Mouse (Mus musculus): ENCODE data around the gene Olfr538. TPM values are rescaled to one million over a fixed set of nuclear protein-coding genes. Genes with fewer than 3 reads are reported as not detected.
"Not testable (repeated sequence)": the region's sequence is repeated elsewhere in the genome, so short reads cannot be mapped to it uniquely, and the experiment has no call there.

Gene Olfr538
- polyA plus RNA-seq (2012; ENCODE audit: insufficient read depth, low replicate concordance), result not detected in 2 replicates

DNA sequence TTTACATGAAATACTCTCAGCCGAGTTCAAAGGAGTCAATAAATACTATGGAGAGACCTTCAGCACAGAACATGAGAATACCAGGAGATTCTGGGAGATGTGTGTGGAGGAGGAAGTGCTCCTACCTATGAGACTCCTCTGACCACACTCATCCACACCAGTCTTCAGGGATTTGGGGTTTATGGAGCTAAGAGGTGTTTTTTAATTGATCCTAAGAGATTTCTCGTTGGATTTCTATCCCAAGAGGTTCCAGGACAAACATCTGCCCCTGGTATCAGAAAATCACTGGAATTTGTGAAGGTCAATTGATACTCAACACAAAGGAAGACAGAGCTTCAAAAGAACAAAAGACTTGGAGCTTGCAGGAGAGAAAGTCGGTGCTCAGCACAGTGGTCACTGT, at the start of gene Olfr538:
Gene Olfr538, plus strand, starts transcription at position 301 of the 400 bp plus-strand sequence.
- no peaks in the 10 kb centered on the region for H3K27me3 ChIP-seq (replicated peaks)
- no peaks in the 10 kb centered on the region for H3K4me1 ChIP-seq
- H3K36me3 ChIP-seq (replicated peaks; ENCODE audit: low read length), result no peaks in the 10 kb centered on the region
- TF ChIP-seq FLI1 (IDR thresholded peaks at IDR 0.05; ENCODE audit: low read length), result no peak
- no peak for TF ChIP-seq GATA1 (IDR thresholded peaks at IDR 0.05; ENCODE audit: borderline replicate concordance, low read length)
- no peak within 1 kb of the TSS for H3K4me3 ChIP-seq (replicated peaks)
- no peaks in the 10 kb centered on the region for H3K9me3 ChIP-seq

DNA sequence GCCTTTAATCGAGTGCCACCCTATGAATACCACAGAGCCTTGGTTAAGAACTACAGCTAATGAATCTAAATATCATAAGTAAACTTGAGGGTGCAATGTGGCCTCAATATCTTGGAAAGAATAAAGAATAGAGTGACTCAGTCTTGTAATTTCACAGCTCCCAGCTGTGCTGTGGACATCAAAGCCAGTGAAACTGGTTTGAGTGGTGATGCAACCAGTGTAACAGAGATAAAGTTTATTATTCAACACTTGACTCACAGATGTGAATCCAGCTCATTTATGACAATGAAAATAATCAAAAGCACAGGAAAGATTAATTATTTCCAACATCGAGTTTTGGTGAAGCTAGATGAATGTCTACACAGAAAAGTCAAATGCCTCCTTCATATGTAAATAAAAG, 27.9 kb upstream of the Olfr538 start:
- TF ChIP-seq GATA1 (IDR thresholded peaks at IDR 0.05; ENCODE audit: borderline replicate concordance, low read length), result no peak
- TF ChIP-seq FLI1 (IDR thresholded peaks at IDR 0.05; ENCODE audit: low read length), result no peak
- Histone ChIP-seq H3K4me1 (no peaks in the 10 kb centered on the region), H3K9me3 (no peaks in the 10 kb centered on the region), H3K36me3 (replicated peaks; ENCODE audit: low read length) (no peaks in the 10 kb centered on the region), H3K4me3 (replicated peaks) (no peak overlapping the region), H3K27me3 (replicated peaks) (no peaks in the 10 kb centered on the region)

DNA sequence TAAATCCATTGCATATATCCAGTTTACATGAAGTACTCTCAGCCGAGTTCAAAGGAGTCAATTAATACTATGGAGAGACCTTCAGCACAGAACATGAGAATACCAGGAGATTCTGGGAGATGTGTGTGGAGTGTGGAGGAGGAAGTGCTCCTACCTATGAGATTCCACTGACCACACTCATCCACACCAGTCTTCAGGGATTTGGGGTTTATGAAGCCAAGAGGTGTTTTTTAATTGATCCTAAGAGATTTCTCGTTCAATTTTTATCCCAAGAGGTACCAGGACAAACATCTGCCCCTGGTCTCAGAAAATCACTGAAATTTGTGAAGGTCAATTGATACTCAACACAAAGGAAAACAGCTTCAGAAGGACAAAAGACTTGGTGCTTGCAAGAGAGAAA, 33.3 kb downstream of the Olfr538 start, which contains the start of gene Olfr46:
Gene Olfr46, plus strand, starts transcription at position 301 of the 400 bp plus-strand sequence.
- H3K4me1 ChIP-seq; H3K9me3 ChIP-seq; H3K4me3 ChIP-seq (replicated peaks); H3K36me3 ChIP-seq (replicated peaks; ENCODE audit: low read length); H3K27me3 ChIP-seq (replicated peaks): not testable (repeated sequence)

Other genes with a start within 250 kb of the Olfr538 start
- gene Olfr525, start 247.0 kb upstream of the Olfr538 start, polyA plus RNA-seq (2012; ENCODE audit: insufficient read depth, low replicate concordance), result not detected in 2 replicates
- gene Olfr527, start 233.9 kb upstream of the Olfr538 start, polyA plus RNA-seq (2012; ENCODE audit: insufficient read depth, low replicate concordance), result 0.71 TPM in 1 of 2 replicates, not detected in the other
- gene Olfr60, start 206.2 kb upstream of the Olfr538 start, polyA plus RNA-seq (2012; ENCODE audit: insufficient read depth, low replicate concordance), result not detected in 2 replicates
- gene Olfr530, start 191.6 kb upstream of the Olfr538 start, polyA plus RNA-seq (2012; ENCODE audit: insufficient read depth, low replicate concordance), result not detected in 2 replicates
- not detected in 2 replicates for gene Olfr531, start 165.0 kb upstream of the Olfr538 start, polyA plus RNA-seq (2012; ENCODE audit: insufficient read depth, low replicate concordance)
- gene Olfr532, start 146.2 kb upstream of the Olfr538 start, polyA plus RNA-seq (2012; ENCODE audit: insufficient read depth, low replicate concordance), result not detected in 2 replicates
- gene Olfr533, start 104.5 kb upstream of the Olfr538 start, polyA plus RNA-seq (2012; ENCODE audit: insufficient read depth, low replicate concordance), result not detected in 2 replicates
- gene Olfr535, start 83.7 kb upstream of the Olfr538 start, polyA plus RNA-seq (2012; ENCODE audit: insufficient read depth, low replicate concordance), result not detected in 2 replicates
- gene Olfr536, start 60.5 kb upstream of the Olfr538 start, polyA plus RNA-seq (2012; ENCODE audit: insufficient read depth, low replicate concordance), result not detected in 2 replicates
- gene Olfr46, start 33.4 kb downstream of the Olfr538 start, polyA plus RNA-seq (2012; ENCODE audit: insufficient read depth, low replicate concordance), result not detected in 2 replicates
- not detected in 2 replicates for gene Olfr61, start 61.1 kb downstream of the Olfr538 start, polyA plus RNA-seq (2012; ENCODE audit: insufficient read depth, low replicate concordance)
- not detected in 2 replicates for gene Olfr53, start 78.6 kb downstream of the Olfr538 start, polyA plus RNA-seq (2012; ENCODE audit: insufficient read depth, low replicate concordance)
- gene Olfr539, start 92.0 kb downstream of the Olfr538 start, polyA plus RNA-seq (2012; ENCODE audit: insufficient read depth, low replicate concordance), result not detected in 2 replicates
- not detected in 2 replicates for gene Olfr45, start 114.1 kb downstream of the Olfr538 start, polyA plus RNA-seq (2012; ENCODE audit: insufficient read depth, low replicate concordance)
- gene Olfr541, start 129.4 kb downstream of the Olfr538 start, polyA plus RNA-seq (2012; ENCODE audit: insufficient read depth, low replicate concordance), result not detected in 2 replicates
- not detected in 2 replicates for gene Cyp2e1, start 195.9 kb downstream of the Olfr538 start, polyA plus RNA-seq (2012; ENCODE audit: insufficient read depth, low replicate concordance)
- gene Syce1, start 220.0 kb downstream of the Olfr538 start, polyA plus RNA-seq (2012; ENCODE audit: insufficient read depth, low replicate concordance), result 0.38 TPM in 1 of 2 replicates, not detected in the other

All from megakaryocyte, embryonic 14.5 days (primary cell).